Mouse (Mus musculus) embryonic facial prominence, embryonic 12.5 days (tissue): ENCODE results near the gene Ndufaf1. TPM values are rescaled to one million over a fixed set of nuclear protein-coding genes. Genes with fewer than 3 reads are reported as not detected.

Source experiments
- ATAC-seq: fragments of 200-750 bp; cut with Nextera tagmentation; 2 replicates; pipeline ENCODE4 v1.8.0; 2017; ENCODE audit not compliant: insufficient number of reproducible peaks, insufficient read depth, low FRiP score, low TSS enrichment
- H3K27ac ChIP-seq: fragments of 300-500 bp; sonication (generic); 2 replicates; pipeline ENCODE4 v1.5.1; 2016; ENCODE audit warnings: mild to moderate bottlenecking
- H3K27me3 ChIP-seq: fragments of 300-500 bp; sonication (generic); 2 replicates; pipeline ENCODE4 v1.6.1; 2016; ENCODE audit warnings: mild to moderate bottlenecking, moderate library complexity
- H3K36me3 ChIP-seq: fragments of 300-500 bp; sonication (generic); 2 replicates; pipeline ENCODE4 v1.6.1; 2016; ENCODE audit warnings: mild to moderate bottlenecking
- H3K4me1 ChIP-seq: fragments of 300-500 bp; sonication (generic); 2 replicates; pipeline ENCODE4 v1.6.1; 2016
- H3K4me2 ChIP-seq: fragments of 300-500 bp; sonication (generic); replicated peaks from 2 replicates; pipeline ENCODE4 v1.6.1; 2016; ENCODE audit warnings: mild to moderate bottlenecking, moderate library complexity
- H3K4me3 ChIP-seq: fragments of 300-500 bp; sonication (generic); 2 replicates; pipeline ENCODE4 v1.5.1; 2016; ENCODE audit warnings: mild to moderate bottlenecking
- H3K9ac ChIP-seq: fragments of 300-500 bp; sonication (generic); 2 replicates; pipeline ENCODE4 v1.6.1; 2016; ENCODE audit warnings: mild to moderate bottlenecking, moderate library complexity
- H3K9me3 ChIP-seq: fragments of 300-500 bp; sonication (generic); 2 replicates; pipeline ENCODE4 v1.6.1; 2016; ENCODE audit warnings: mild to moderate bottlenecking, moderate library complexity
- WGBS: fragments of 180-500 bp; shearing (Covaris S2); methylation state at CpG from one replicate; pipeline ENCODE4 v1.1.7; 2016; 5-methylcytosine and 5-hydroxymethylcytosine counted together
- polyA plus RNA-seq: library from polyadenylated mRNA; unstranded; fragments of >200 nt; fragmentation: Nextera tagmentation; extraction: Ambion mirVana; gene quantifications from 2 replicates; pipeline ENCODE4 v1.2.1, GENCODE M21; 2016

The Ndufaf1 gene
- polyA plus RNA-seq, 1 experiment from 2014 or later = 50.7 TPM

GRCm38 (mm10) chr2:119607023-119607422, 55.6 kb downstream of the Ndufaf1 start:
- WGBS = 96% methylated on average over 4 of the region's 4 CpGs
- H3K36me3 ChIP-seq = peaks cover 45% of the 10 kb centered on the region

More at GRCm38 (mm10) chr2:119607023-119607422, 55.6 kb downstream of the Ndufaf1 start:
- H3K9ac ChIP-seq = no peak overlapping the region
- no peaks in the 10 kb centered on the region for H3K4me1 ChIP-seq
- no peak overlapping the region for H3K4me3 ChIP-seq
- H3K27me3 ChIP-seq = no peaks in the 10 kb centered on the region
- H3K4me2 ChIP-seq = no peak overlapping the region
- no peak overlapping the region for H3K27ac ChIP-seq
- no peaks in the 10 kb centered on the region for H3K9me3 ChIP-seq
- no peak for ATAC-seq

Other genes with a start within 250 kb of the Ndufaf1 start
- 4.7 and 4.9 TPM in 2 replicates for gene Ino80, start 185.1 kb downstream of the Ndufaf1 start, polyA plus RNA-seq
- 0.32 and 1.3 TPM in 2 replicates for gene Exd1, start 115.2 kb downstream of the Ndufaf1 start, polyA plus RNA-seq
- gene Chp1, start 115.1 kb downstream of the Ndufaf1 start, polyA plus RNA-seq = 64.4 TPM in 2 replicates
- gene Nusap1, start 44.5 kb downstream of the Ndufaf1 start, polyA plus RNA-seq = 75.1 and 82.1 TPM in 2 replicates
- 27.0 and 27.1 TPM in 2 replicates for gene Oip5, start 44.4 kb downstream of the Ndufaf1 start, polyA plus RNA-seq
- 71.0 and 74.1 TPM in 2 replicates for gene Rtf1, start 12.2 kb upstream of the Ndufaf1 start, polyA plus RNA-seq
- gene Itpka, start 79.5 kb upstream of the Ndufaf1 start, polyA plus RNA-seq = 1.1 and 1.2 TPM in 2 replicates
- gene Ltk, start 97.6 kb upstream of the Ndufaf1 start, polyA plus RNA-seq = not detected in 2 replicates
- 34.7 and 35.6 TPM in 2 replicates for gene Rpap1, start 124.7 kb upstream of the Ndufaf1 start, polyA plus RNA-seq
- gene Tyro3, start 134.9 kb upstream of the Ndufaf1 start, polyA plus RNA-seq = 29.9 and 30.9 TPM in 2 replicates
- 40.5 and 40.9 TPM in 2 replicates for gene Mga, start 234.4 kb upstream of the Ndufaf1 start, polyA plus RNA-seq